Mouse (Mus musculus) ovary, postnatal 10 days (tissue): ENCODE measurements around the gene Gm15517.

Source experiments
- DNase-seq: peaks from one replicate; pipeline ENCODE4 v3.0.0; 2022; ENCODE audit warnings: low spot score

The Gm15517 gene

DNA sequence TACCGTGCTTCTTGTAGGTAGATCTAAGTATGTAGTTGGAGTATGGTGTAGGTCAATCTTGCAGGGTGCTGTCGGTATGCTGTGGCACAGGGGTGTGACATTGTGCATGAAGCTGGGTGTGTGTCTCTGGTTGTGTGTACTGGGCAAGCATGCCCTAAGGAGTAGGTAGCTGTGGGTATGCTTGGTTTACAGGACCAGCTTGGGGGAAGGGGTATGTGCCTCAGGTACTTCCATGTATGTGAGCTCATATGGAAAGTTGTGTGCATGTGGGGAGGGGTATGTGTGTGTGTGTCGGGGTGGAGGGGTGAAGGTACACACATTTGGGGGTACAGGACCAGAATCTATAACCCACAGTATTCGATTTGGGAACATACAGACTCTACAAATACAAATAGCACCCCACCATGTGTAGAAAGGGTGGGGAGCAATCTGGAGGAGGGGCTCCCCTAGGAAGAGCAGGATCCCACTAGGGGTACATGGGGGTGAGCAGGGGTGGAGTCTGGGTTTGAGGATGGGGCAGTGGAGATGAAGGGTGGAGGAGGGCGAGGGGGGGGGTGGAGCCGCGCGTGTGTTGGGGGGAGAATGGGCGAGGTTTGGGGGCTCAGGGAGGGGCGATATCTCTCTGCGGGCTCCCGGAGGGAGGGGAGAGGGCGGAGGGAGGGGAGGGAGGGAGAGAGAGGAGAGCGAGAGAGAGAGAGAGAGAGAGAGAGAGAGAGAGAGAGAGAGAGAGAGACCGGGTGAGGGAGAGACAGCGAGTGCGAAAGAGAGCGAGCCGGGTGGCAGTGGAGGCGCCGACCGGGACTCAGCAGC lies 48.4 kb downstream of the Gm15517 start, which contains the start of gene Shank1:
Gene Shank1, plus strand, starts transcription at position 779 of the 810 bp plus-strand sequence.
- no peak for DNase-seq

DNA sequence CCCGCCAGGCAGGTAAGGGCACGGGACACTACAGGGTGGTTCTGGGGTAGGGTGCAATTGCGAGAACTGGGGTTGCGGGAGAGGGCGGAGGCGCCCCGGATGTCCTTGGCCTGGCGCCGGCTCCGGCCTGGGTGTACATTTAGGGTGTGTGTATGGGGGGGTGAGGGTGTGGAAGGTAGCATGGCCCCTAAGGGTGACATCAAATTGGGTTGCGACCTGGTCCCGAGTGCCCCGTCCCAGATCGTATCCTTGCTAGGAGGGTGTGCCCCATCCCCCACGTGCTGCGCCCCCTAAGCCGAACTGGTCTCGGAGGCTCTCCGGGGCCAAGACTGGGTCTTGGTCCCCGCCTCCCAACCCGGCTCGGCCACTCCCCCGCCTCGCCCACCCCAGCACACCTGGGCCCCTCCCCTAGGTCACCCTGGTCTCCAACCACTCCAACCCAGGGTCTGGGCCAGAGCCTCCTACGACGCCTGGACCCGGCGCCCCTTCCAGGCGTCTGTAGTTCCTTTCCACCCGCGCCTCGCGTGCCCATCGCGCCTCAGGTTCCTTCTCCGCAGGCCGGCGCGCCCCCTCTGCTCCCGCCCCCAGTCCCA lies 49.1 kb downstream of the Gm15517 start:
- no peak for DNase-seq

DNA sequence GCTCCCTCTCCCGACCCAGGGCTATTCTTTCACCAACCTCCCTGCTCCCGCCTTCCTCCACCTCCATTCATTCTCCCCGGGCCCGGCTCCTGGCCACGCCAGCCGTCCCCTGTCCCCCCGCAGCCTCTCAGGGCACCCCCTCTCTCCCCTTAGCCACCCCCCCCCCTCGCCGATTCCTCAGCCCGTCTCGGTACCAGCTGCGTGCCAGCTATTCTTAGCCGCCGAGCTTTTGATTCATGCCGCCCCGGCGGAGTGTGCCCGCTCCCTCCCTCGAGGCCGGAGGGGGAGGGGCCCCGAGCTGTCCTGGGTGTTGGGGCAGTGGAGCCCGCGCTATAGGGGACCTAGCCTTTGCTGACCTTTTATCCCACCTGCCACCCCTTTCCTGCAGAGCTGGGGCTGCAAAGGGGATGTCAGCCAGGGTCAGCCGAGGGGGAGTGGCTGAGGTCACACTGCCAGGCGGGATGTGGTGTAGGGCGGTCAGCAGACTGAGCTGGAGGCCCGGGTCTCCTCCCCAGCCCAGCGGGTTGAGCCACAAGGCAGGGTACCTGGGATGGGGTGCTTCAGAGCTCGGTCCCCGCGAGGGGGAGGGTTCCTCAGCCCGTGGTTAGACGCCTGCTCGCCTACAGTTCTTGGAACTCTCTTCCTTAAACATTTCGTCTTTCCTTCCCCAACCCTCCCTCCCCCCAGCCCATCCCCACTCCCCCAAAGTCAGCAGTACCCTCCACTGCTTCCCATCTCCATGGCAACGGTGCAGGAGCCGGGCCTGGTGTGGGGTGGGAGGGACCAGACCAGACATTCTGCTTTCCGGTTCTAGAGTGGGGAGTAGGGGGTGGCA lies 49.8 kb downstream of the Gm15517 start:
- no peak for DNase-seq
